Mouse (Mus musculus): ENCODE results near the gene Gm20481.
"Not testable (repeated sequence)": the region's sequence is repeated elsewhere in the genome, so short reads cannot be mapped to it uniquely, and the experiment has no call there.

Gene Gm20481

GRCm38 (mm10) chr17:34975581-34976492 is 6.1 kb downstream of the Gm20481 start:
- no peak for DNase-seq (ENCODE audit: low spot score)

DNA sequence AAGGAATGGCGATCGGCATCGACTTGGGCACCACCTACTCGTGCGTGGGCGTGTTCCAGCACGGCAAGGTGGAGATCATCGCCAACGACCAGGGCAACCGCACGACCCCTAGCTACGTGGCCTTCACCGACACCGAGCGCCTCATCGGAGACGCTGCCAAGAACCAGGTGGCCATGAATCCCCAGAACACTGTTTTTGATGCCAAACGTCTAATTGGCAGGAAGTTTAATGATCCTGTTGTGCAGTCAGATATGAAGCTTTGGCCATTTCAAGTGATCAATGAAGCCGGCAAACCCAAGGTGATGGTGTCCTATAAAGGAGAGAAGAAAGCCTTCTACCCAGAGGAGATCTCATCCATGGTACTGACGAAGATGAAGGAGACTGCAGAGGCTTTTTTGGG is 7.3 kb downstream of the Gm20481 start:
- DNase-seq (ENCODE audit: low spot score): no peak

DNA sequence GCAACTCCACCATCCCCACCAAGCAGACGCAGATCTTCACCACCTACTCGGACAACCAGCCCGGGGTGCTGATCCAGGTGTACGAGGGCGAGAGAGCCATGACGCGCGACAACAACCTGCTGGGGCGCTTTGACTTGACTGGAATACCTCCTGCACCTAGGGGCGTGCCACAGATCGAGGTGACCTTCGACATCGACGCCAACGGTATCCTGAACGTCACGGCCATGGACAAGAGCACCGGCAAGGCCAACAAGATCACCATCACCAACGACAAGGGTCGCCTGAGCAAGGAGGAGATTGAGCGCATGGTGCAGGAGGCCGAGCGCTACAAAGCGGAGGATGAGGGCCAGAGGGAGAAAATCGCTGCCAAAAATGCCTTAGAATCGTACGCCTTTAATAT is 8.5 kb downstream of the Gm20481 start:
- DNase-seq (ENCODE audit: low spot score): no peak

DNA sequence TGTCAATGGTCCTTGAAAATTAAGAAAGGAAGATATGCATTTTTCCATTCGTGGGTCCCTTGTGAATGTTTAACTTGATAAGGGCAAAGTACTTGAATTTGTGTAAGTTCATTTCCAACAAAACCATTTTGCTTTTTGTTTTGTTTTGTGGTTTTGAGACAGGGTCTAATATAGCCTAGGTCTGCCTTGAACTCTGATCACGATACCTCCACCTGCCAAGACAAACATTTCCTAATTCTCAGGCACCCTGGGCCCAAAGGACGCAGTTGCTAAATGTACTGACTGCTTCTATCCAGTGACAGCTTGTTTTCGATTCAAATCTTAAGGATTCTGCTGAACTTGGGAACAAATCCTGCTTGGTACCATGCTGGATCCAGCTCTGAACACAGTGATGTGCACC is 9.9 kb downstream of the Gm20481 start:
- no peak for DNase-seq (ENCODE audit: low spot score)

DNA sequence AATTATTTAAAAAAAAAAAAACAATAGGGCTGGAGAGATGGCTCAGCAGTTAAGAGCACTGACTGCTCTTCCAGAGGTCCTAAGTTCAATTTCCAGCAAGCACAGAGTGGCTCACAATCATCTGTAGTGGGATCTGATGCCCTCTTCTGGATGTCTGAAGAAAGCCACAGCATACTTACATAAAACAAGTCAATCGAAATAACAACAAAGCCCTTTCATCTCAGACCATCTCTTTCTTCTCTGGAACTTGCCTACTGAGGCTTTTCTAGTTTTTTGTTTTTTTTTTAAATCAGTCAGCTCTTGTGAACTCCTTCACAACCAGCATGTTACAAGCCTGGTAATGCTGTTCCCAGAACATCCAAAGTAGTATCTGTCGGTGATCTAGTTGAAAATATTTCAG is 10.9 kb downstream of the Gm20481 start:
- DNase-seq (ENCODE audit: low spot score): no peak

GRCm38 (mm10) chr17:34981690-34982180 is 12.0 kb downstream of the Gm20481 start, which contains the start of gene Lsm2:
TSS of gene Lsm2 (plus strand) at chr17:34981862.
- DNase-seq (ENCODE audit: low spot score): peak; percentile 89

- DNase-seq (ENCODE audit: low spot score): no peak
These were observed 12.6 kb downstream of the Gm20481 start for GRCm38 (mm10) chr17:34982328-34982727.

GRCm38 (mm10) chr17:34984218-34984617 is 14.5 kb downstream of the Gm20481 start:
- DNase-seq (ENCODE audit: low spot score): no peak

GRCm38 (mm10) chr17:34994751-34995150 is 25.0 kb downstream of the Gm20481 start:
- no peak for DNase-seq (ENCODE audit: low spot score)

DNA sequence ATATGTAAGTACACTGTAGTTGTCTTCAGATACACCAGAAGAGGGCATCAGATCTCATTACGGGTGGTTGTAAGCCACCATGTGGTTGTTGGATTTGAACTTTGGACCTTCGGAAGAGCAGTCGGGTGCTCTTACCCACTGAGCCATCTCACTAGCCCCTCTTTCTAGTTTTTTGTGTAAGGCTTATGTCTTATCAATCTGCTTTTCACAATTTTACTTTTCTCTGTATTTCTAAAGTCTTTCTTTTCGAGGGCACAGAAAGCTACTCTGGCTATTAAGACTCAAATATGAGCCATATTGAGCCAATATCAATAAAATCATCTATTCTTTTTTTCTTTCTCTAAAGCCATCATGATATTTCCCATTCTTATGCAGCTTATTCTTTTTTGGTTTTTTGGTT is 25.5 kb downstream of the Gm20481 start:
- DNase-seq (ENCODE audit: low spot score): not testable (repeated sequence)

DNA sequence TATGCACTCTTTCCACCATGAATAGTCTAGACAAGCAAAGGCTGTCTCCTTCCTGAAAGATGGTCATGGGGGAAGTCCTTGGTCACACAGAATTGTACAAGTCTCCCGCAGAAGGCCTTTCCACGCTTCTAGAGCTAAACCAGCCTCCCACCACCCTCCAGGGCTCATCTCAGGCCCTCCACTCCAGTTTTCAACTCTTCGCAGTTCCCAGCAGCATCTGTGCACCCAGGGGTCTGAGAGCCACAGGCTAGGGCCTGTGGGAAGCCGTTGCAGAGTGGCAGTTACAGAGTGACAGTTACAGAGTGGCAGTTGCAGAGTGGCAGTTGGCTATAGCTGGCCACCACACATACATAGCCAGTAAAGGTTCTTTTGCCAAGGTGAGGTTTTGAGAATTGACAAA is 26.2 kb downstream of the Gm20481 start:
- not testable (repeated sequence) for DNase-seq (ENCODE audit: low spot score)

GRCm38 (mm10) chr17:34996411-34997141 is 26.9 kb downstream of the Gm20481 start:
- no peak for DNase-seq (ENCODE audit: low spot score)

DNA sequence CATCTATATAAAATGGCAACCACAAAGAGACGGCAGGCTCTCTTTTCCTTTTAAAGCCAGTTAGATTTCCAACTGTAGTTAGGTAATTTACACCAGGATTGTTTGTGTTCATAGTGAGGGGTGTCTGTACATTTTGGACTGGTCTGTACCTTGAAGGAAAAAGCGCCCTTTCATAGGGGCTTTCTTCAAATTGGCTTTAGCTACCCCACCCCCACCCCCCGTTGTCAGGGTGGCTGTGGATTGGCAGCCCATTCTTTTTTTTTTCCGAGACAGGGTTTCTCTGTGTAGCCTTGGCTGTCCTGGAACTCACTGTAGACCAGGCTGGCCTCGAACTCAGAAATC is 27.4 kb downstream of the Gm20481 start:
- DNase-seq (ENCODE audit: low spot score): no peak

- DNase-seq (ENCODE audit: low spot score): no peak
These were observed 29.1 kb downstream of the Gm20481 start for GRCm38 (mm10) chr17:34998526-34999430.

DNA sequence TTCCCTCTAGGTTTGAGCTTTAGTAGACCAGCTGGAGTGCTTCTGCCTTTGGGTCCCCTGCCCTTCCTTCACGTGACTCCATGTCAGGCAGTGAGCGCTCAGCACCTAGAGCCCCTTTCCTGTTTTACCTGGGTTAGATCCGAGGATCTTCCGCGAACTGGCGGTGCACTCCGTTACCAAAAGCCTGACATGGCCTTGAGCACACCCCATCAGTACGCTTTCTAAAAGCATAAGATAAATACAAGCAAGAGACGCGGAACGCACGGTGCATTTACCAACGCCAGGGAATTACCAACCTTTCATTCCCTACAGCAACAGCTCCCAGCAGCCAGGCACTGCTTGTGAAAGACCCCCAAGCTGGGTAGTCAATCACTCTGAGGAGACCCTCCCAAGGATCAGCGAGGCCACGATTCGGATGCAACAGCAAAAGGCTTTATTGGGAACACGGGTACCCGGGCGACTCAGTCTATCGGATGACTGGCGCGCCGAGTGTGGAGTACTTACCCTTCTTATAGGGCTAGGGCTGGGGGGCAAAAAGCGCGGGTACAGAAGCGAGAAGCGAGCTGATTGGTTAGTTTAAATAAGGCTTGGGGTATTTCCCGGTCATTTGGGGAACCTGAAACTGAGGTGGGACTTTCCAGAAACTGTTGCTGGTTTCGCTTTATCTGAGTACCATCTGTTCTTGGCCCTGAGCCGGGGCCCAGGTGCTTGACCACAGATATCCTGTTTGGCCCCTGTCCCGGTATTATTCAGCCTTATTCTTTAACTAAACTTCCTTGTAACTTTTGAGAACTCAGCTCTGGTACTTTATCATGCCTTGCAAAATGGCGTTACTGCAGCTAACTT is 30.4 kb downstream of the Gm20481 start:
- DNase-seq (ENCODE audit: low spot score): not testable (repeated sequence)

DNA sequence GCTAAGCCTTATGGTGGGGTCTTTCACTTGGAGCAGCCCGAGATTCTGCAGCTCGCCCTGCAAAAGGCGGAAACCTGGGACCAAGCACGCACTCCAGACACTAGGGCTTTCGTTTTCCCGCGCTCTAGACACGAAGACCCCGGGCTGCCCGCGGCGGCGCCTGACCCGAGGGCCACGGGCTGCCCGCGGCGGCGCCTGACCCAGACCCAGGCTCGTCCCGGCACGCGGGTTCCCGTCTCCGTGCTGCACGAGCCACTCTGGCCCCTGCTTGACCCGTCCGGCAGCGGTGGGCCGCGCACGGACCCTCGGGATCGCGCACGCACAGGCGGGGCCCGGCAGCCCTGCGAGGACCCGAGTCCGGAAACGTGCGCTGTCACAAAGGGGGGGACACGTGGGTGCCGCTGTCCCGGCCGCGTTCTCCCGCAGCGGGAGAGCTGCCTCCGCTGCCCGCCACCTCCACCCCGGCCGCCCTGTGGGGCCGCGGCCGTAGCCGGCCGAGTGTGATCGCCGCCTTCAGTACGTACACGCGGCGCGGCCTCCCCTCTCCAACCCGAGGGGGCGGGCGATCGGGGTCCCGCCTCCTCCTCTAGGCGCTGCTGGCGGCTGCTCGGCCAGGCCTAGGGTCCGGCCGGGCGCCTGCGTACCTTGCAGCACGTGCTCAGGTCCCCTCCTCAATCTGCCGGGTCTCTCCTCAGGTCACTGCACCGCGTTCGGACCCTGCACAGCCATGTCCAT is 31.2 kb downstream of the Gm20481 start, which contains the start of gene Vars:
Gene Vars, plus strand, starts transcription at position 271 of the 735 bp plus-strand sequence.
- DNase-seq (ENCODE audit: low spot score): peak; percentile 77

DNA sequence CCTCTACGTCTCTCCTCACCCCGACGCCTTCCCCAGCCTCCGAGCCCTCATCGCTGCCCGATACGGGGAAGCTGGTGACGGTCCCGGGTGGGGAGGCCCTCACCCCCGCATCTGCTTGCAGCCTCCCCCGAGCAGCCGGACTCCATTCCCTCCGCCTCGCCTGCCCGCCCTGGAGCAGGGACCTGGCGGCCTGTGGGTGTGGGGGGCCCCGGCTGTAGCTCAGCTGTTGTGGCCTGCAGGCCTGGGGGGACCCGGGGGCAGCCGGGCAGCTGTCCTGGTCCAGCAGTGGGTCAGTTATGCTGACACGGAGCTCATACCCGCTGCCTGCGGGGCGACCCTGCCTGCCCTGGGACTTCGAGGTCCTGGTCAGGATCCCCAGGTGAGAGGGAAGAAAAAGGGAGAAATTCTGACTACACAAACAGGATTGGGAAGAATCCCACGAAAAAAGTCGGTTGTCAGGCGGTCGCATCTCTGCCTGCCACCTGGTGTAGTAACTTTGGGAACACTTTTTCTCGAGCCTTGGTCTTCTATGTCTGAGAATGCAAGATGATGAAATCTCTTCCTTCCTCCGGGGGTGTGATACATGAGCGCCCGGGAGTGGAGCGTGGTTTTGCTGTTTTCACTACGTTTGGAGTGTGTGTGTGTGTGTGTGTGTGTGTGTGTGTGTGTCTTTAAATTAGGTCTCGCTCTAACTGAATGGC is 31.9 kb downstream of the Gm20481 start:
- no peak for DNase-seq (ENCODE audit: low spot score)

DNA sequence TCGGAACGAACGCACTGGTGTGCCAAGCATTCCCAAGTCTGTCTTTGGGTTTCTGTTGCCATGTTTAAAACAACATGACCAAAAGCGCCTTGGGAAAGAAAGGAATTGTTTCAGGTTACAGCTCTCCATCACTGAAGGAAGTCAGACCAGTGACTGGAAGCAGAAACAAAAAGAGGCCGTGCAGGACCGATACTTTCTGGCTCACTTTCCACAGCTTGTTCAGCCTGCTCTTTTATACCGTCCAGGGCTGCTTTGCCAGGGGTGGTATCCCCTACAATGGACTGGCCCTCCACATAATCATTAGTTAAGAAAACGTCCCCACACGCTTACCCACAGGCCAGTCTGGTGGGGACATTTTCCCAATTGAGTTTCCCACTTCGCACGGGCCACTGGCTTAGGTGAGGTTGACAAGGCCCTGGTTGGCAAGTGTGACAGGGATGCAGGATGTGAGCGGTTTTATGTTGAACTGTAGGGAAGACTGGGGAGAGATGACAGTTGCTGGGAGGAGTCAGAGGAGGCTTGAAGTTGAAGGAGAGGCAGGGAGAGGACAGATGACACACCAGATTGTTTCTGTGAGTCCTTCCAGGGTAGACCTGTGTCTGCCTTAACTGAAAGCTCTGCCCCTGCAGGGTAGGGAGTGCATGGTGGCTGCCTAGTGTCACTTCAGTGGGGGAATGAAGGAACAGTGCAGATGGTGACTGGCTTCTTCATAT is 32.6 kb downstream of the Gm20481 start:
- peak; percentile 55 for DNase-seq (ENCODE audit: low spot score)

Measured in c-Kit-positive CD71-positive TER-119-positive erythroid progenitor cells, embryonic 14.5 days (primary cell).